Mouse (Mus musculus) layer of hippocampus, postnatal 25 days (tissue): ENCODE data around the gene Cops2. TPM values are rescaled to one million over a fixed set of nuclear protein-coding genes. Genes with fewer than 3 reads are reported as not detected.

Source experiments
- DNase-seq, 2 experiments: peaks; one replicate each; pipeline ENCODE4 v3.0.0; 2022; ENCODE audit warnings: mixed read lengths in 2 of 2, low spot score in 1 of 2; ENCODE audit errors: extremely low spot score in 1 of 2
- total RNA-seq, 2 experiments: library from RNA; stranded (reverse); gene quantifications; 2 replicates each; pipeline ENCODE4 v1.2.3; 2021

Gene Cops2
- total RNA-seq, 2 experiments from 2014 or later, result 104 to 118 TPM

GRCm38 (mm10) chr2:125829924-125830323, 29.0 kb downstream of the Cops2 start:
- no peak for DNase-seq

GRCm38 (mm10) chr2:125827898-125828297, 31.0 kb downstream of the Cops2 start:
- no peak for DNase-seq

GRCm38 (mm10) chr2:125826201-125826600, 32.7 kb downstream of the Cops2 start:
- DNase-seq, result no peak

GRCm38 (mm10) chr2:125820397-125820796, 38.5 kb downstream of the Cops2 start:
- DNase-seq, result no peak

GRCm38 (mm10) chr2:125813972-125814595, 44.9 kb downstream of the Cops2 start:
- DNase-seq, result no peak

- no peak for DNase-seq
These were observed 47.6 kb downstream of the Cops2 start for GRCm38 (mm10) chr2:125811332-125811731.

GRCm38 (mm10) chr2:125809551-125809950, 49.4 kb downstream of the Cops2 start:
- peak in 1 of 2 experiments; percentile 31 for DNase-seq

GRCm38 (mm10) chr2:125805826-125806225, 53.1 kb downstream of the Cops2 start:
- no peak for DNase-seq

- no peak for DNase-seq
These were observed 57.0 kb downstream of the Cops2 start for GRCm38 (mm10) chr2:125801947-125802346.

GRCm38 (mm10) chr2:125801038-125801437, 57.9 kb downstream of the Cops2 start:
- no peak for DNase-seq

- DNase-seq, result no peak
These were observed 58.5 kb downstream of the Cops2 start for GRCm38 (mm10) chr2:125800428-125800827.

GRCm38 (mm10) chr2:125797872-125798271, 61.1 kb downstream of the Cops2 start:
- DNase-seq, result no peak

GRCm38 (mm10) chr2:125795118-125795517, 63.8 kb downstream of the Cops2 start:
- DNase-seq, result no peak

GRCm38 (mm10) chr2:125794166-125794565, 64.8 kb downstream of the Cops2 start:
- no peak for DNase-seq

- no peak for DNase-seq
These were observed 66.1 kb downstream of the Cops2 start for GRCm38 (mm10) chr2:125792879-125793261.

- DNase-seq, result no peak
These were observed 66.6 kb downstream of the Cops2 start for GRCm38 (mm10) chr2:125792144-125792878.

- no peak for DNase-seq
These were observed 67.5 kb downstream of the Cops2 start for GRCm38 (mm10) chr2:125791485-125791885.

- no peak for DNase-seq
These were observed 68.7 kb downstream of the Cops2 start for GRCm38 (mm10) chr2:125790242-125790641.

- DNase-seq, result no peak
These were observed 69.7 kb downstream of the Cops2 start for GRCm38 (mm10) chr2:125789265-125789664.

- no peak for DNase-seq
These were observed 70.2 kb downstream of the Cops2 start for GRCm38 (mm10) chr2:125788785-125789184.

GRCm38 (mm10) chr2:125788351-125788750, 70.6 kb downstream of the Cops2 start:
- no peak for DNase-seq

GRCm38 (mm10) chr2:125785021-125785420, 73.9 kb downstream of the Cops2 start:
- no peak for DNase-seq
